Mouse (Mus musculus): Measurements from ENCODE around the gene Cacng4. TPM values are rescaled to one million over a fixed set of nuclear protein-coding genes. Genes with fewer than 3 reads are reported as not detected.

Cacng4 gene
- 20.2 and 25.5 TPM in 2 replicates for polyA plus RNA-seq (2012; rRNA removed)

- TF ChIP-seq CTCF (IDR thresholded peaks at IDR 0.05; ENCODE audit: extremely low read depth, insufficient read depth, low read length) (no peak), POLR2A (IDR thresholded peaks at IDR 0.05; ENCODE audit: extremely low read depth, insufficient read depth, low read length) (no peak)
- H3K4me3 ChIP-seq (ENCODE audit: insufficient read depth, low read length) = peak within 1 kb of the TSS; percentile 87
- H3K27ac ChIP-seq (ENCODE audit: insufficient read depth, low read length) = no peak within 1 kb of the TSS
- H3K4me1 ChIP-seq (ENCODE audit: control insufficient read depth, insufficient read depth, low read length) = peaks cover 5% of the 10 kb centered on the region
These were observed at the start of gene Cacng4 for GRCm38 (mm10) chr11:107794547-107795269. Cacng4 (minus strand) TSS chr11:107794557.

GRCm38 (mm10) chr11:107833351-107834040 is 39.1 kb upstream of the Cacng4 start:
- H3K27ac ChIP-seq (ENCODE audit: insufficient read depth, low read length) = no peak overlapping the region
- TF ChIP-seq CTCF (IDR thresholded peaks at IDR 0.05; ENCODE audit: extremely low read depth, insufficient read depth, low read length) = no peak
- no peak for TF ChIP-seq POLR2A (IDR thresholded peaks at IDR 0.05; ENCODE audit: extremely low read depth, insufficient read depth, low read length)
- H3K4me3 ChIP-seq (ENCODE audit: insufficient read depth, low read length) = no peak overlapping the region
- H3K4me1 ChIP-seq (ENCODE audit: control insufficient read depth, insufficient read depth, low read length) = no peaks in the 10 kb centered on the region

GRCm38 (mm10) chr11:107817196-107817595 is 22.8 kb upstream of the Cacng4 start:
- TF ChIP-seq POLR2A (IDR thresholded peaks at IDR 0.05; ENCODE audit: extremely low read depth, insufficient read depth, low read length) (no peak), CTCF (IDR thresholded peaks at IDR 0.05; ENCODE audit: extremely low read depth, insufficient read depth, low read length) (no peak)
- Histone ChIP-seq H3K27ac (ENCODE audit: insufficient read depth, low read length) (no peak overlapping the region), H3K4me1 (ENCODE audit: control insufficient read depth, insufficient read depth, low read length) (no peaks in the 10 kb centered on the region; the same call in 1 of the 2 replicates), H3K4me3 (ENCODE audit: insufficient read depth, low read length) (no peak overlapping the region)

GRCm38 (mm10) chr11:107812941-107813648 is 18.7 kb upstream of the Cacng4 start:
- Histone ChIP-seq H3K4me1 (ENCODE audit: control insufficient read depth, insufficient read depth, low read length) (no peaks in the 10 kb centered on the region; the same call in 1 of the 2 replicates), H3K27ac (ENCODE audit: insufficient read depth, low read length) (no peak overlapping the region), H3K4me3 (ENCODE audit: insufficient read depth, low read length) (no peak overlapping the region)
- TF ChIP-seq CTCF (IDR thresholded peaks at IDR 0.05; ENCODE audit: extremely low read depth, insufficient read depth, low read length) = no peak
- TF ChIP-seq POLR2A (IDR thresholded peaks at IDR 0.05; ENCODE audit: extremely low read depth, insufficient read depth, low read length) = no peak

- H3K4me3 ChIP-seq (ENCODE audit: insufficient read depth, low read length) = no peak overlapping the region
- TF ChIP-seq POLR2A (IDR thresholded peaks at IDR 0.05; ENCODE audit: extremely low read depth, insufficient read depth, low read length) = no peak
- no peak for TF ChIP-seq CTCF (IDR thresholded peaks at IDR 0.05; ENCODE audit: extremely low read depth, insufficient read depth, low read length)
- no peaks in the 10 kb centered on the region; the same call in 1 of the 2 replicates for H3K4me1 ChIP-seq (ENCODE audit: control insufficient read depth, insufficient read depth, low read length)
- H3K27ac ChIP-seq (ENCODE audit: insufficient read depth, low read length) = no peak overlapping the region
These were observed 18.1 kb upstream of the Cacng4 start for GRCm38 (mm10) chr11:107812429-107812828.

- Histone ChIP-seq H3K27ac (ENCODE audit: insufficient read depth, low read length) (no peak overlapping the region), H3K4me1 (ENCODE audit: control insufficient read depth, insufficient read depth, low read length) (no peaks in the 10 kb centered on the region; the same call in 1 of the 2 replicates), H3K4me3 (ENCODE audit: insufficient read depth, low read length) (no peak overlapping the region)
- TF ChIP-seq CTCF (IDR thresholded peaks at IDR 0.05; ENCODE audit: extremely low read depth, insufficient read depth, low read length) (peak; percentile 34), POLR2A (IDR thresholded peaks at IDR 0.05; ENCODE audit: extremely low read depth, insufficient read depth, low read length) (no peak)
These were observed 14.2 kb upstream of the Cacng4 start for GRCm38 (mm10) chr11:107808508-107808907.

- H3K4me3 ChIP-seq (ENCODE audit: insufficient read depth, low read length) = no peak overlapping the region
- TF ChIP-seq POLR2A (IDR thresholded peaks at IDR 0.05; ENCODE audit: extremely low read depth, insufficient read depth, low read length) (no peak), CTCF (IDR thresholded peaks at IDR 0.05; ENCODE audit: extremely low read depth, insufficient read depth, low read length) (no peak)
- no peaks in the 10 kb centered on the region for H3K4me1 ChIP-seq (ENCODE audit: control insufficient read depth, insufficient read depth, low read length)
- H3K27ac ChIP-seq (ENCODE audit: insufficient read depth, low read length) = no peak overlapping the region
These were observed 11.7 kb upstream of the Cacng4 start for GRCm38 (mm10) chr11:107806058-107806457.

- peaks cover 5% of the 10 kb centered on the region for H3K4me1 ChIP-seq (ENCODE audit: control insufficient read depth, insufficient read depth, low read length)
- H3K4me3 ChIP-seq (ENCODE audit: insufficient read depth, low read length) = no peak overlapping the region
- no peak overlapping the region for H3K27ac ChIP-seq (ENCODE audit: insufficient read depth, low read length)
- TF ChIP-seq POLR2A (IDR thresholded peaks at IDR 0.05; ENCODE audit: extremely low read depth, insufficient read depth, low read length) (no peak), CTCF (IDR thresholded peaks at IDR 0.05; ENCODE audit: extremely low read depth, insufficient read depth, low read length) (no peak)
These were observed 7.6 kb upstream of the Cacng4 start for GRCm38 (mm10) chr11:107801946-107802345.

GRCm38 (mm10) chr11:107799331-107799730 is 5.0 kb upstream of the Cacng4 start:
- TF ChIP-seq CTCF (IDR thresholded peaks at IDR 0.05; ENCODE audit: extremely low read depth, insufficient read depth, low read length) (no peak), POLR2A (IDR thresholded peaks at IDR 0.05; ENCODE audit: extremely low read depth, insufficient read depth, low read length) (no peak)
- H3K4me3 ChIP-seq (ENCODE audit: insufficient read depth, low read length) = no peak overlapping the region
- peaks cover 5% of the 10 kb centered on the region for H3K4me1 ChIP-seq (ENCODE audit: control insufficient read depth, insufficient read depth, low read length)
- no peak overlapping the region for H3K27ac ChIP-seq (ENCODE audit: insufficient read depth, low read length)
